Mouse (Mus musculus): ENCODE results near the gene Dock9. TPM values are rescaled to one million over a fixed set of nuclear protein-coding genes. Genes with fewer than 3 reads are reported as not detected.

Gene Dock9
- polyA plus RNA-seq, 1 experiment from 2014 or later = 4.2 TPM

DNA sequence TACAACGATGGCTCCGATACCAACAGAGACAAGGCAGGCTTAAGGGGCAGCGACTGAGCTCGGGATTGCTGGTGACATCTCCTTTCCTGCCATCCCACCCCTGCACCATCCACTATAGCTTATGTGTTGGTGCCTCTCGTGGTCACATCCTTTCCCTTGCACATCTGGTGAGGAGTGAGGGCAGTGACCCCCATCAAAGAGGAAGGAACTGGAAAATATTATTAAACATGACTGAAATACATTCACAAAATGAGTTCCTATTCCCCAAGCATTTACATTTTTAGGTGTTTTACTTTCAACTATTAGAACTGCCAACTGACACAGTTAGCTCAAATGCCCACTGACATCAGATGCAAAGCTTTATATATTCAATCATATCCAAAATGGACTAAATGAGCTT is 37.2 kb downstream of the Dock9 start:
- Histone ChIP-seq H3K4me3 (ENCODE audit: low read depth, low read length) (no peak overlapping the region), H3K36me3 (ENCODE audit: control insufficient read depth, insufficient read depth, low read length) (no peaks in the 10 kb centered on the region), H3K9me3 (ENCODE audit: control insufficient read depth, low read length) (no peaks in the 10 kb centered on the region), H3K4me2 (ENCODE audit: low read depth, low read length, severe bottlenecking) (no peak overlapping the region), H3K27me3 (ENCODE audit: control insufficient read depth, insufficient read depth, low read length) (no peaks in the 10 kb centered on the region), H3K27ac (ENCODE audit: low read depth, low read length) (no peak overlapping the region), H3K4me1 (replicated peaks; ENCODE audit: control insufficient read depth, insufficient read depth, low read length) (no peaks in the 10 kb centered on the region), H3K9ac (ENCODE audit: low read length) (no peak overlapping the region)
- DNase-seq (ENCODE audit: low spot score) (no peak), ATAC-seq (replicated peaks; ENCODE audit: low FRiP score) (no peak)
- 87% methylated on average over 5 of the region's 5 CpGs for WGBS

DNA sequence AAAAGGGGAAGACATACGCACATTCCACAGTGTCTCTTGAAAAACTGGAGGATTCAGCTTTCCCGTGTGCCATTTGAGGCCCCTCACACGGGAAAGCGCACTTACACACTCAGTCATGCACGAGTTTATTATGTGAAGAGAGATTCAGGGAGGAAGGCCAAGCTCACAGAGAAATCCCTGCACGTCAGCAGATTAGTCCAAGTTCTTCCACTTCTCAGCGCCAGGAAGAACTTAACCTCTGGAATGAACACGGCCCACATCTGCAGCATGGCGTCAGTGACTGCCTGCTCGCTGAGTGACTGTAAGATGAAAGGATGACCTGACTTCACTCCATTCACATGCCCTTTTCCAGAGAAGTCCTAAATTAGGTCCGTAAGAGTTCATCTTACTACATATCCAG is 43.5 kb downstream of the Dock9 start:
- Histone ChIP-seq H3K9ac (ENCODE audit: low read length) (no peak overlapping the region), H3K9me3 (ENCODE audit: control insufficient read depth, low read length) (no peaks in the 10 kb centered on the region), H3K27me3 (ENCODE audit: control insufficient read depth, insufficient read depth, low read length) (no peaks in the 10 kb centered on the region), H3K4me2 (ENCODE audit: low read depth, low read length, severe bottlenecking) (no peak overlapping the region), H3K27ac (ENCODE audit: low read depth, low read length) (no peak overlapping the region), H3K36me3 (ENCODE audit: control insufficient read depth, insufficient read depth, low read length) (no peaks in the 10 kb centered on the region), H3K4me1 (replicated peaks; ENCODE audit: control insufficient read depth, insufficient read depth, low read length) (no peaks in the 10 kb centered on the region), H3K4me3 (ENCODE audit: low read depth, low read length) (no peak overlapping the region)
- ATAC-seq (replicated peaks; ENCODE audit: low FRiP score) = no peak
- no peak for DNase-seq (ENCODE audit: low spot score)
- 64% methylated on average over 11 of the region's 11 CpGs for WGBS

- H3K27ac ChIP-seq (ENCODE audit: low read depth, low read length) = no peak overlapping the region
- 74% methylated on average over 19 of the region's 19 CpGs for WGBS
- no peaks in the 10 kb centered on the region for H3K9me3 ChIP-seq (ENCODE audit: control insufficient read depth, low read length)
- ATAC-seq (replicated peaks; ENCODE audit: low FRiP score) (0 out of 2 replicates have a peak, but pooled peaks have one; percentile 42), DNase-seq (ENCODE audit: low spot score) (no peak)
- H3K4me3 ChIP-seq (ENCODE audit: low read depth, low read length) = no peak overlapping the region
- H3K4me1 ChIP-seq (replicated peaks; ENCODE audit: control insufficient read depth, insufficient read depth, low read length) = no peaks in the 10 kb centered on the region
- no peak overlapping the region for H3K9ac ChIP-seq (ENCODE audit: low read length)
- no peaks in the 10 kb centered on the region for H3K27me3 ChIP-seq (ENCODE audit: control insufficient read depth, insufficient read depth, low read length)
- H3K36me3 ChIP-seq (ENCODE audit: control insufficient read depth, insufficient read depth, low read length) = no peaks in the 10 kb centered on the region
- H3K4me2 ChIP-seq (ENCODE audit: low read depth, low read length, severe bottlenecking) = no peak overlapping the region
Measured at GRCm38 (mm10) chr14:121752686-121753426, 44.8 kb downstream of the Dock9 start.

DNA sequence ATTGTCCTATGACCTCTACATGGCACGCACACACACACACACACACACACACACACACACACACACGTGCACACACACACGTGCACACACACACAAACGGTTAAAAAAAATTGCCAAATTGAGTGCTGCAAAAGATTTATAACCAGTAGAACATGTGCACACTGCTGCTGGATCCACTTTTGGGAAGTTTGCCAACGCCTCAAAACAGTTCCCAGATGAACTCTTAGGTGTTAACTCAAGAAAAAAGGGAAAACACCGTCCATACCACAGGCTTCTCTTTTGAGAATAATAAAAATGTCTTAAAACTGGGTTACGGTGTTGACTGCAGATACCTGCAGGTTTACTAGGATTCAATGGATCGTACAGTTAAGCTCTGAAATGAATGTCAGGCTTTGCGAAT is 48.0 kb downstream of the Dock9 start:
- no peak overlapping the region for H3K4me3 ChIP-seq (ENCODE audit: low read depth, low read length)
- DNase-seq (ENCODE audit: low spot score) = no peak
- H3K27me3 ChIP-seq (ENCODE audit: control insufficient read depth, insufficient read depth, low read length) = no peaks in the 10 kb centered on the region
- H3K4me1 ChIP-seq (replicated peaks; ENCODE audit: control insufficient read depth, insufficient read depth, low read length) = no peaks in the 10 kb centered on the region
- H3K9me3 ChIP-seq (ENCODE audit: control insufficient read depth, low read length) = no peaks in the 10 kb centered on the region
- no peak for ATAC-seq (replicated peaks; ENCODE audit: low FRiP score)
- no peaks in the 10 kb centered on the region for H3K36me3 ChIP-seq (ENCODE audit: control insufficient read depth, insufficient read depth, low read length)
- H3K9ac ChIP-seq (ENCODE audit: low read length) = no peak overlapping the region
- WGBS = 90% methylated on average over 9 of the region's 9 CpGs
- H3K4me2 ChIP-seq (ENCODE audit: low read depth, low read length, severe bottlenecking) = no peak overlapping the region
- no peak overlapping the region for H3K27ac ChIP-seq (ENCODE audit: low read depth, low read length)

DNA sequence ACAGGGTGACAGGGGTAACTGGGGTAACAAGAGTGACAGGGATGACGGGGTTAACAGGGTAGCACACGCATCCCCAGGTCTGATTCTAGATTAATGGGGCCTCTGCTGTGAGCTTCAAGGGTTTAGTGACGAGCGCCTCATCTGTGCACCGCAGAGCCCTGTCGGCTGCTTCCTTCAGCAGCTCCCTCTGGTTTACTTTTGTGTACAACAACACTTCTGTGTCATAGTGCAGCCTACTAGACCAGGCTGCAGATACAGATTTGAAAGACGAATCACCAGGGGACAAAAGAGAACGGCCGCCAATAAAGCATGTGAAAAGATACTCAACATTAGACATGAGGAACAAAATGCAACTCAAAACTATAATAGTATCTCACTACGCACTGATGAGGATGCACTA is 48.6 kb downstream of the Dock9 start:
- no peak overlapping the region for H3K9ac ChIP-seq (ENCODE audit: low read length)
- no peaks in the 10 kb centered on the region for H3K27me3 ChIP-seq (ENCODE audit: control insufficient read depth, insufficient read depth, low read length)
- WGBS = 87% methylated on average over 10 of the region's 10 CpGs
- H3K4me2 ChIP-seq (ENCODE audit: low read depth, low read length, severe bottlenecking) = no peak overlapping the region
- no peak overlapping the region for H3K4me3 ChIP-seq (ENCODE audit: low read depth, low read length)
- H3K27ac ChIP-seq (ENCODE audit: low read depth, low read length) = no peak overlapping the region
- ATAC-seq (replicated peaks; ENCODE audit: low FRiP score) = no peak
- no peak for DNase-seq (ENCODE audit: low spot score)
- H3K4me1 ChIP-seq (replicated peaks; ENCODE audit: control insufficient read depth, insufficient read depth, low read length) = no peaks in the 10 kb centered on the region
- H3K36me3 ChIP-seq (ENCODE audit: control insufficient read depth, insufficient read depth, low read length) = no peaks in the 10 kb centered on the region
- H3K9me3 ChIP-seq (ENCODE audit: control insufficient read depth, low read length) = no peaks in the 10 kb centered on the region

- Histone ChIP-seq H3K27me3 (ENCODE audit: control insufficient read depth, insufficient read depth, low read length) (no peaks in the 10 kb centered on the region), H3K4me1 (replicated peaks; ENCODE audit: control insufficient read depth, insufficient read depth, low read length) (no peaks in the 10 kb centered on the region), H3K36me3 (ENCODE audit: control insufficient read depth, insufficient read depth, low read length) (no peaks in the 10 kb centered on the region), H3K9me3 (ENCODE audit: control insufficient read depth, low read length) (no peaks in the 10 kb centered on the region), H3K27ac (ENCODE audit: low read depth, low read length) (no peak overlapping the region), H3K4me2 (ENCODE audit: low read depth, low read length, severe bottlenecking) (no peak overlapping the region), H3K4me3 (ENCODE audit: low read depth, low read length) (no peak overlapping the region), H3K9ac (ENCODE audit: low read length) (no peak overlapping the region)
- 82% methylated on average over 7 of the region's 7 CpGs for WGBS
- DNase-seq (ENCODE audit: low spot score) (no peak), ATAC-seq (replicated peaks; ENCODE audit: low FRiP score) (no peak)
Measured at GRCm38 (mm10) chr14:121747360-121747759, 50.3 kb downstream of the Dock9 start.

GRCm38 (mm10) chr14:121743787-121744417 is 53.7 kb downstream of the Dock9 start:
- H3K4me1 ChIP-seq (replicated peaks; ENCODE audit: control insufficient read depth, insufficient read depth, low read length) = no peaks in the 10 kb centered on the region
- 73% methylated on average over 9 of the region's 9 CpGs for WGBS
- H3K36me3 ChIP-seq (ENCODE audit: control insufficient read depth, insufficient read depth, low read length) = no peaks in the 10 kb centered on the region
- DNase-seq (ENCODE audit: low spot score) (no peak), ATAC-seq (replicated peaks; ENCODE audit: low FRiP score) (no peak)
- H3K27me3 ChIP-seq (ENCODE audit: control insufficient read depth, insufficient read depth, low read length) = no peaks in the 10 kb centered on the region
- no peaks in the 10 kb centered on the region for H3K9me3 ChIP-seq (ENCODE audit: control insufficient read depth, low read length)
- H3K27ac ChIP-seq (ENCODE audit: low read depth, low read length) = no peak overlapping the region
- no peak overlapping the region for H3K4me2 ChIP-seq (ENCODE audit: low read depth, low read length, severe bottlenecking)
- H3K4me3 ChIP-seq (ENCODE audit: low read depth, low read length) = no peak overlapping the region
- H3K9ac ChIP-seq (ENCODE audit: low read length) = no peak overlapping the region

DNA sequence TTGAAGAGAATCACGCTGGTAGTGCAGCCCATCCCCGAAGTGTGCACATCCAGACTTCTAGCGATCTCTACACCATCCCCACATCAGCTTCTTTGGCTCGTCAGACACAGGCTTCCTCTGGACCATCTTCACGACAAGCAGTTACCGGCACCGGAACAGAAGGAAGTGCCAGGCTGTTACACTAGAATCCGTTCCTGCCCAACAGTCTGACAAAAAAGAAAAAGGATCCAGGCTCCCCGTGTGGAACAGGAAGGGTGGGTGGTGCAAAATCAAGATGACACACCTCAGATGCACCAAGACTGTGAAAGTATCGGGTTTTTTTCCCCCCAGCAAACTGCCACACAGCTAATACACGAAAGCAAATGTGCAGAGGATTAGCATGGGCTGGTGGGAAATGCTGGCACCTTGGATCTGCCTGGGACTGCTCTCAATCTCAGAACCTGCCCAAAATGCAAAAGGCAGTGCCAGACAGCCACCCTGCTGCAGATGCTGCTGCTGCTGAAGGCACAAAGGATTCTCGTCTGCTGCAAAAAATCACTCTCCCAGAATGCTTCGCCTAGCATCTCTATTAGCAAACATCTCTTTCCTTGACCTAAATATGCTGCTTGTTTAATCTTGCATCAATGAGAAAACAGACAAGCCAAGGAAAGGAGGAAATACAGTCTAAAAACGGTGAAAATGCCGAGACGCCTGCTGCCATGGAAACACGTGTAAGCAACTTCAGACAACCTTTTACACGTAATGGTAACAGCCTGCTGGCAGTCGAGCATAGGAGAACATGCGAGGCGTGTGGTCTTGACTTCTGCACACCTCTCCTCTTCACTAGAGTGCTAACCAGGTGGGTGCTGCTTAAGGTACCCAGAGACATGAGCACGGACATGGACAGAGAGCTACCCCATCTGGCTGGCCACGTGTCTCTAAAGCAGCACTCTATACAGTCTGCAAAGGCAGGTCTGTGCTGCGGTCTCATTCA is 58.9 kb downstream of the Dock9 start:
- no peaks in the 10 kb centered on the region; the same call in 1 of the 2 replicates for H3K27me3 ChIP-seq (ENCODE audit: control insufficient read depth, insufficient read depth, low read length)
- H3K9me3 ChIP-seq (ENCODE audit: control insufficient read depth, low read length) = no peaks in the 10 kb centered on the region
- no peak overlapping the region for H3K27ac ChIP-seq (ENCODE audit: low read depth, low read length)
- DNase-seq (ENCODE audit: low spot score) (no peak), ATAC-seq (replicated peaks; ENCODE audit: low FRiP score) (no peak)
- H3K36me3 ChIP-seq (ENCODE audit: control insufficient read depth, insufficient read depth, low read length) = no peaks in the 10 kb centered on the region
- no peaks in the 10 kb centered on the region for H3K4me1 ChIP-seq (replicated peaks; ENCODE audit: control insufficient read depth, insufficient read depth, low read length)
- 73% methylated on average over 24 of the region's 24 CpGs for WGBS
- no peak overlapping the region for H3K4me2 ChIP-seq (ENCODE audit: low read depth, low read length, severe bottlenecking)
- H3K4me3 ChIP-seq (ENCODE audit: low read depth, low read length) = no peak overlapping the region
- peak overlapping the region; percentile 12 for H3K9ac ChIP-seq (ENCODE audit: low read length)

Data from forebrain, embryonic 11.5 days (tissue).